Mouse (Mus musculus) intestine, embryonic 16.5 days (tissue): Measurements from ENCODE around the gene Safb. TPM values are rescaled to one million over a fixed set of nuclear protein-coding genes. Genes with fewer than 3 reads are reported as not detected.

Experiments
- polyA plus RNA-seq: library from polyadenylated mRNA; unstranded; fragments of >200 nt; fragmentation: Nextera tagmentation; extraction: Ambion mirVana; gene quantifications from 2 replicates; pipeline ENCODE4 v1.2.1, GENCODE M21; 2015

Safb gene
- polyA plus RNA-seq, 1 experiment from 2014 or later: 76.2 TPM

Other genes with a start within 250 kb of the Safb start
- 34.4 and 37.3 TPM in 2 replicates for gene Ptprs, start 108.3 kb upstream of the Safb start, polyA plus RNA-seq
- gene Znrf4, start 72.4 kb upstream of the Safb start, polyA plus RNA-seq: not detected in 2 replicates
- gene Gm20219, start 30.4 kb upstream of the Safb start, polyA plus RNA-seq: 0.98 and 1.4 TPM in 2 replicates
- 52.7 and 56.0 TPM in 2 replicates for gene Safb2, start 240 bp upstream of the Safb start, polyA plus RNA-seq
- 316 and 336 TPM in 2 replicates for gene 2410015M20Rik, start 24.9 kb downstream of the Safb start, polyA plus RNA-seq
- gene Rpl36, start 28.6 kb downstream of the Safb start, polyA plus RNA-seq: 1,705 and 1,833 TPM in 2 replicates
- 56.5 and 57.6 TPM in 2 replicates for gene Lonp1, start 42.1 kb downstream of the Safb start, polyA plus RNA-seq
- 0.55 and 0.81 TPM in 2 replicates for gene Catsperd, start 43.3 kb downstream of the Safb start, polyA plus RNA-seq
- gene Ranbp3, start 88.5 kb downstream of the Safb start, polyA plus RNA-seq: 66.5 and 72.8 TPM in 2 replicates
- gene Ndufa11, start 132.9 kb downstream of the Safb start, polyA plus RNA-seq: 527 and 530 TPM in 2 replicates
- gene Vmac, start 133.2 kb downstream of the Safb start, polyA plus RNA-seq: 15.7 and 16.6 TPM in 2 replicates
- 7.0 and 7.9 TPM in 2 replicates for gene Nrtn, start 172.7 kb downstream of the Safb start, polyA plus RNA-seq
- 37.6 and 40.0 TPM in 2 replicates for gene Dus3l, start 179.9 kb downstream of the Safb start, polyA plus RNA-seq
- 0.84 and 1.6 TPM in 2 replicates for gene Prr22, start 185.4 kb downstream of the Safb start, polyA plus RNA-seq
- 2.5 and 3.4 TPM in 2 replicates for gene Rfx2, start 246.2 kb downstream of the Safb start, polyA plus RNA-seq